7 mouse cellular contexts compared by ENCODE assay signal in the genomic region with DNA sequence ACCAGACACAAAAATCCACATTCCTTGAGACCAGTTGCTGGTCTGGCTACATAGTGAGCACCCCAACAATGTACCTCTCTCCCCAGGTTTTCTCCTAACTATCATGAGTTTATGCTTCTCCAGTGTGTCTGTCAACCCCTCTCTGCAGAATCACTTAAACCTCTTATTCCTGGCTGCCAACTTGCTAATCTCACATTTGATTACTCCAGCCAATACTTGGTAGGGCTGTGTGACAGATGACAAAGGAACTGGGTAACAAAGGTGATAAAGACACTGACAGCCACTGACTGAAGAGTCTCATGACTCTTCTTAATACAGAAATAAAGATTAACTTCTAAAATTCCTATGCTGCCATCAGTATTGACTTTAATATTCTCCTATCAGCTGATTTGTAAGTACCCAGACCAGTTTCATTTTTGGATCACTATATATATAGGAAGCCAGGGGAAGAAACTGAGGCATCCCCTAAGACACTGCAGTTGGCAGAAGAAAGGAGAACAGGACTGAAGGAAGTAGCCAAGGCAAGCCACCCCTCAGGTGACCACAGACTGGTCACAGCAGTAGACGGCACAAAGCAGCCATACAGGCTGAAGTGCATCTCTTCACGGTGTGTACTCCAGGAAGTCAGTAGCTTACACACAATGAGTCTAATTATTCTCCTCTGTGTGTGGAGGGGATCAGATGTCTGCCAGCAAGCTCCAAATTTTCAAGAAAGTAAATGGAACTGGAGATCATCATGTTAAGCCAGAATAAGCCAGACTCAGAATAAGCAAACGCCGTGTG. TPM values are rescaled to one million over a fixed set of nuclear protein-coding genes. Genes with fewer than 3 reads are reported as not detected.
A peak's percentile ranks its signal among the peaks of the same experiment; 100 is the strongest.
ATAC-seq lines count a peak whose summit lies in the region.
"Not testable (repeated sequence)": the region's sequence is repeated elsewhere in the genome, so short reads cannot be mapped to it uniquely, and the experiment has no call there.

No protein-coding gene starts in this region.

- not testable (repeated sequence) for H3K36me3 ChIP-seq in embryonic facial prominence, embryonic 15.5 days; heart, embryonic 13.5 days; heart, embryonic 16.5 days (ENCODE audit: control insufficient read depth, insufficient read depth); kidney, embryonic 14.5 days (ENCODE audit: control insufficient read depth, insufficient read depth, low read length); limb, embryonic 13.5 days; lung, embryonic 16.5 days (ENCODE audit: control insufficient read depth, insufficient read depth, low read length)

- 52% methylated on average over 2 of the region's 4 CpGs for WGBS in embryonic facial prominence, embryonic 15.5 days
- WGBS in heart, embryonic 13.5 days = 61% methylated on average over 3 of the region's 4 CpGs
- 65% methylated on average over 2 of the region's 4 CpGs for WGBS in heart, embryonic 16.5 days
- WGBS in kidney, embryonic 14.5 days = 92% methylated on average over 2 of the region's 4 CpGs
- WGBS in limb, embryonic 13.5 days = 50% methylated on average over 3 of the region's 4 CpGs
- WGBS in lung, embryonic 16.5 days = 62% methylated on average over 2 of the region's 4 CpGs

- H3K9ac ChIP-seq in embryonic facial prominence, embryonic 15.5 days; heart, embryonic 16.5 days (ENCODE audit: low read length); kidney, embryonic 14.5 days (ENCODE audit: low read depth, low read length); limb, embryonic 13.5 days; lung, embryonic 16.5 days (ENCODE audit: low read length): not testable (repeated sequence)
- H3K9ac ChIP-seq in heart, embryonic 13.5 days = 0 out of 2 replicates have a peak overlapping the region, but pooled peaks have one; percentile 33

- H3K4me2 ChIP-seq in embryonic facial prominence, embryonic 15.5 days (replicated peaks); kidney, embryonic 14.5 days (replicated peaks; ENCODE audit: low read depth, low read length); limb, embryonic 13.5 days (replicated peaks); lung, embryonic 16.5 days (ENCODE audit: low read depth, low read length): not testable (repeated sequence)
- peak overlapping the region; percentile 31 for H3K4me2 ChIP-seq in heart, embryonic 13.5 days
- H3K4me2 ChIP-seq in heart, embryonic 16.5 days (ENCODE audit: low read depth, low read length) = peak overlapping the region; percentile 23

- ATAC-seq in common myeloid progenitor, adult 5-6 weeks (replicated peaks; ENCODE audit: low read depth, poor library complexity, severe bottlenecking) = peak; percentile 42; the same call in 1 of the 2 replicates
- 0 out of 2 replicates have a peak, but pooled peaks have one; percentile 51 for ATAC-seq in embryonic facial prominence, embryonic 15.5 days (ENCODE audit: insufficient number of reproducible peaks, low FRiP score, low TSS enrichment, low read depth)
- not testable (repeated sequence) for ATAC-seq in heart, embryonic 13.5 days (ENCODE audit: extremely low read depth, insufficient number of reproducible peaks, low FRiP score, low TSS enrichment)
- ATAC-seq in heart, embryonic 16.5 days (replicated peaks; ENCODE audit: extremely low read depth, insufficient read depth, low FRiP score) = peak; percentile 53; the same call in 1 of the 2 replicates
- ATAC-seq in kidney, embryonic 14.5 days (ENCODE audit: low FRiP score, low TSS enrichment) = peak; percentile 44; the same call in 1 of the 2 replicates
- ATAC-seq in limb, embryonic 13.5 days (ENCODE audit: low FRiP score, low read depth) = peak; percentile 28; the same call in 1 of the 2 replicates
- peak; percentile 61; the same call in 1 of the 2 replicates for ATAC-seq in lung, embryonic 16.5 days (ENCODE audit: low read depth)

- H3K9me3 ChIP-seq in embryonic facial prominence, embryonic 15.5 days (replicated peaks); heart, embryonic 13.5 days; heart, embryonic 16.5 days (replicated peaks; ENCODE audit: control insufficient read depth, low read length); kidney, embryonic 14.5 days (ENCODE audit: control insufficient read depth, low read length); limb, embryonic 13.5 days; lung, embryonic 16.5 days (ENCODE audit: control insufficient read depth, low read length): not testable (repeated sequence)

- H3K27me3 ChIP-seq in embryonic facial prominence, embryonic 15.5 days; heart, embryonic 13.5 days (replicated peaks); heart, embryonic 16.5 days (ENCODE audit: control insufficient read depth, insufficient read depth, low read length); kidney, embryonic 14.5 days (ENCODE audit: control insufficient read depth, insufficient read depth, low read length); limb, embryonic 13.5 days; lung, embryonic 16.5 days (ENCODE audit: control insufficient read depth, insufficient read depth, low read depth, low read length): not testable (repeated sequence)

- not testable (repeated sequence) for H3K4me3 ChIP-seq in embryonic facial prominence, embryonic 15.5 days (replicated peaks); heart, embryonic 13.5 days; heart, embryonic 16.5 days (ENCODE audit: low read length); kidney, embryonic 14.5 days (ENCODE audit: low read length); limb, embryonic 13.5 days; lung, embryonic 16.5 days (ENCODE audit: low read length)

- not testable (repeated sequence) for H3K4me1 ChIP-seq in embryonic facial prominence, embryonic 15.5 days; kidney, embryonic 14.5 days (ENCODE audit: control insufficient read depth, insufficient read depth, low read length); lung, embryonic 16.5 days (replicated peaks; ENCODE audit: control insufficient read depth, insufficient read depth, low read length)
- H3K4me1 ChIP-seq in heart, embryonic 13.5 days = peaks cover 33% of the 10 kb centered on the region
- peaks cover 30% of the 10 kb centered on the region for H3K4me1 ChIP-seq in heart, embryonic 16.5 days (ENCODE audit: control insufficient read depth, insufficient read depth, low read length)
- peaks cover 18% of the 10 kb centered on the region for H3K4me1 ChIP-seq in limb, embryonic 13.5 days

- not testable (repeated sequence) for H3K27ac ChIP-seq in embryonic facial prominence, embryonic 15.5 days (replicated peaks); kidney, embryonic 14.5 days (ENCODE audit: low read depth, low read length); limb, embryonic 13.5 days; lung, embryonic 16.5 days (ENCODE audit: low read length)
- H3K27ac ChIP-seq in heart, embryonic 13.5 days (replicated peaks) = peak overlapping the region; percentile 33
- H3K27ac ChIP-seq in heart, embryonic 16.5 days (ENCODE audit: low read length) = peak overlapping the region; percentile 35; the same call in 1 of the 2 replicates

RNA-seq across cellular contexts. Expression of gene Tbc1d4, which starts 20.6 kb away (rescaled TPM):
- total RNA-seq in common myeloid progenitor, adult 5-6 weeks (2017) = 17.2 and 20.1 TPM in 2 replicates
- polyA plus RNA-seq in embryonic facial prominence, embryonic 15.5 days (2015; fragmentation: Nextera tagmentation; extraction: Ambion mirVana) = 14.6 and 15.1 TPM in 2 replicates
- 18.5 and 21.5 TPM in 2 replicates for polyA plus RNA-seq in heart, embryonic 13.5 days (2015; fragmentation: Nextera tagmentation; extraction: Ambion mirVana)
- 25.8 and 25.9 TPM in 2 replicates for polyA plus RNA-seq in heart, embryonic 16.5 days (2015; fragmentation: Nextera tagmentation; extraction: Ambion mirVana)
- polyA plus RNA-seq in kidney, embryonic 14.5 days (2014; fragmentation: Nextera tagmentation; extraction: Ambion mirVana) = 12.4 and 16.8 TPM in 2 replicates
- 12.2 and 12.3 TPM in 2 replicates for polyA plus RNA-seq in limb, embryonic 13.5 days (2015; fragmentation: Nextera tagmentation; extraction: Ambion mirVana)
- 8.9 and 12.3 TPM in 2 replicates for polyA plus RNA-seq in lung, embryonic 16.5 days (2015; fragmentation: Nextera tagmentation; extraction: Ambion mirVana)

RNA-seq across cellular contexts. Expression of gene Commd6, which starts 52.1 kb away (rescaled TPM):
- 24.2 and 33.8 TPM in 2 replicates for total RNA-seq in common myeloid progenitor, adult 5-6 weeks (2017)
- 89.7 and 90.5 TPM in 2 replicates for polyA plus RNA-seq in embryonic facial prominence, embryonic 15.5 days (2015; fragmentation: Nextera tagmentation; extraction: Ambion mirVana)
- polyA plus RNA-seq in heart, embryonic 13.5 days (2015; fragmentation: Nextera tagmentation; extraction: Ambion mirVana) = 71.3 and 82.9 TPM in 2 replicates
- polyA plus RNA-seq in heart, embryonic 16.5 days (2015; fragmentation: Nextera tagmentation; extraction: Ambion mirVana) = 65.9 and 75.3 TPM in 2 replicates
- polyA plus RNA-seq in kidney, embryonic 14.5 days (2014; fragmentation: Nextera tagmentation; extraction: Ambion mirVana) = 102 and 108 TPM in 2 replicates
- 86.7 and 89.7 TPM in 2 replicates for polyA plus RNA-seq in limb, embryonic 13.5 days (2015; fragmentation: Nextera tagmentation; extraction: Ambion mirVana)
- polyA plus RNA-seq in lung, embryonic 16.5 days (2015; fragmentation: Nextera tagmentation; extraction: Ambion mirVana) = 91.2 and 98.5 TPM in 2 replicates
